Mouse (Mus musculus) activated CD4-positive, CD25-positive, alpha-beta regulatory T cell, adult 9 weeks (primary cell): Measurements from ENCODE around the gene Lcn4. TPM values are rescaled to one million over a fixed set of nuclear protein-coding genes. Genes with fewer than 3 reads are reported as not detected.

Experiments used
- polyA plus RNA-seq: library from polyadenylated mRNA; unstranded; fragments of 100-300 nt; shearing (Covaris generic); gene quantifications from one replicate; pipeline ENCODE4 v1.2.1, GENCODE M21; 2017

Gene Lcn4
- polyA plus RNA-seq, result 0.61 TPM

GRCm38 (mm10) chr2:26671182-26671581 lies at the start of gene Lcn4:
Lcn4 (minus strand) TSS chr2:26671282.

GRCm38 (mm10) chr2:26627921-26628739 lies 43.0 kb downstream of the Lcn4 start, which contains the start of gene Fam69b:
Fam69b (plus strand) TSS chr2:26628457.

Other genes with a start within 250 kb of the Lcn4 start
- gene Sec16a, start 226.1 kb downstream of the Lcn4 start, polyA plus RNA-seq, result 67.6 TPM
- gene Notch1, start 154.6 kb downstream of the Lcn4 start, polyA plus RNA-seq, result 22.0 TPM
- 1.1 TPM for gene Egfl7, start 91.3 kb downstream of the Lcn4 start, polyA plus RNA-seq
- not detected for gene Gm20532, start 84.6 kb downstream of the Lcn4 start, polyA plus RNA-seq
- gene Agpat2, start 66.9 kb downstream of the Lcn4 start, polyA plus RNA-seq, result 7.1 TPM
- gene Fam69b, start 42.8 kb downstream of the Lcn4 start, polyA plus RNA-seq, result 1.3 TPM
- not detected for gene Abo, start 193.7 kb upstream of the Lcn4 start, polyA plus RNA-seq
- 49.4 TPM for gene Surf6, start 231.6 kb upstream of the Lcn4 start, polyA plus RNA-seq
- gene Med22, start 239.4 kb upstream of the Lcn4 start, polyA plus RNA-seq, result 35.2 TPM
- 331 TPM for gene Rpl7a, start 239.5 kb upstream of the Lcn4 start, polyA plus RNA-seq
- gene Surf2, start 245.1 kb upstream of the Lcn4 start, polyA plus RNA-seq, result 67.2 TPM
- 126 TPM for gene Surf1, start 245.2 kb upstream of the Lcn4 start, polyA plus RNA-seq